Mouse (Mus musculus): ENCODE data around the gene Plce1.

DNA sequence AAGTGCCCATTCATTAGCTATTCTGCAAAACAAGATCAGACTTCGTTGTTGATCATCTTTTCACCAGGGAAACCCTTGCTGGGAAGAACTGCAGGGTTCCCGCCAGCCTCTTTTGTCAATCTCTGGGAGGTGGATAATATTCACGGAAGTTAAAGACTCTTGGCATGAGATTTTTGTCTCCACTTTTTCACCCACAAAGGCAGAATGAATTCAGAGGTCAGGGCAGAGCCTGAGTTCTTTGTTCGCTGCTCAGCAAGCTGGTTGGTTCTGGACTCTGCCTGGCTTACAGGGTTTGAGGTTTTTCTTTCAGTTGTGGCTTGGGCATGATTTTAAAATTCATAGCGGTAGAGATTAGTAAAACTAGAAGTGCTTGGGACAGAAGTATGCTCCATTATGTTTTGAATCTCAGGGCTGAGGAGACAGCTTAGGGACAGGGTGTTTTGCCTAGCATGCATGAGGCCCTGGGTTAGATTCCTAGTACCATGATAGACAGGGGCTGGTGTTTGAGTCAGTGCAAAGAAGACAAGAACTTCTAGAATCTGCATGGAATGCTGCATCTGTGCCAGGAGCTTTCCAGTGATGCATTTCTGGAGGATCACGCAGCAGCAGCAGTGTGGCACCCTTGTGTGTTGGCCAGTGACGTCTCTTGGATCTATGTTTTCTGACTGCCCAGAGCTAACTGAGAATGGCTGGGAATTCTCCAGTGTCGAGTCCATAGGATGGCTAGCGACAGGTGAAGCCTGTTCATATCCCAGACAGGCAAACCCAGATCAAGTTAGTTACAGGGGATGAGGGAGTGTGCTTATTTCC, 7.4 kb downstream of the Plce1 start:
- TF ChIP-seq CTCF (IDR thresholded peaks at IDR 0.05; ENCODE audit: low read depth, low read length) (no peak), POLR2A (IDR thresholded peaks at IDR 0.05; ENCODE audit: borderline replicate concordance, low read depth, low read length) (no peak)
